In genomic region chr3:88465127-88465526, GRCm38 (mm10) we compare ENCODE assay signal across 2 mouse cellular contexts.
TF ChIP-seq lines count a peak whose summit lies in the region.

No protein-coding gene starts in this region.

TF ChIP-seq in CH12.LX, 34 proteins besides CTCF, POLR2A, EP300 and RAD21:
- TF ChIP-seq ZNF384 (IDR thresholded peaks at IDR 0.05; ENCODE audit: low read depth, low read length) (peak; percentile 82), SMC3 (IDR thresholded peaks at IDR 0.05; ENCODE audit: low read depth, low read length) (no peak)
TF ChIP-seq in CH12.LX: peak in this region for 1.

TF ChIP-seq in myocyte, 11 proteins besides CTCF, POLR2A, EP300 and RAD21:
- no peak for TF ChIP-seq E2F4 (IDR thresholded peaks at IDR 0.05; ENCODE audit: insufficient read depth)
- peak; percentile 96 for TF ChIP-seq CEBPB (IDR thresholded peaks at IDR 0.05; ENCODE audit: insufficient read depth, poor library complexity, severe bottlenecking)
TF ChIP-seq in myocyte: peak in this region for 1.
